Mouse (Mus musculus) left cerebral cortex, adult 11 months (tissue): ENCODE results near the gene Ptgis.

Experiments used
- DNase-seq: peaks from one replicate; pipeline ENCODE4 v3.0.0; 2022; ENCODE audit warnings: low spot score

Gene Ptgis

DNA sequence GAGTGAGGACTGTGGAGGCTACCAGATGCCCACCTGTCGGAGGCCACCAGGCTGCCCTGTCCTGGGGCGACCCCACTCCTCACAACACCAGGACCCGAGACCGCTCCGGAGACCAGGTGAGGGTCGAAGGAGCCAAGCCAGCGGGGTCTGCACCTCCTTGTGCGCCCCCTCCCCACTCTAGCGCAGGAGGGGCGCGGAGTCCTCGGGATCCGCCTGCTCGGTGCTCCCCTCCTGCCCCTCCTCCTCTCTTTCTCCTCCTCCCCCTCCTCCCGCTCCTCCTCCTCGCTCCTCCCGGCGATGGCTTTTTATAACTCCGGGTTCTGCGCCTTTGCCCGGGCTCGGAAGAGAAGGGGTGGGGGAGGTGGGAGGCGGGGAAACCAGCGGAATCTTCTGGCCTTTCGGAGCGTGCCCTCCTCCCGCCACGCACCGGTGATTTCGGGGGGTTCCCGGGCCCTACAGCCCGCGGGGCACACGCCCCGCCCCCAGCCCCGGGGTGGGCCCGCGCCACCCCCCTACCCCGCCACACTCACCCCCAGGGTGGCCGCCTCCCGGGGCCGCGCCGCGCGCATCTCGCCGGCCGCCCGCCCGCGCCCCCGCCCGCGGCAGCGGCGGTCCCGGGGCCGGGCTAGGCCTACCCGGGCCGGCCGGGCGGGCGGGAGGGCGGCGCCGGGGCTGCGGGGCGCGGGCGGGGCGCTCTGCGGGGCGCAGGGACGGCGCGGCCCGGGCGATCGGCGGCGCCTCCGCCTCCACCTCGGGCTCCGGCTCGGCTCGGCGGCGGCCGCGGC, 50.9 kb downstream of the Ptgis start:
- DNase-seq: peak; percentile 36

DNA sequence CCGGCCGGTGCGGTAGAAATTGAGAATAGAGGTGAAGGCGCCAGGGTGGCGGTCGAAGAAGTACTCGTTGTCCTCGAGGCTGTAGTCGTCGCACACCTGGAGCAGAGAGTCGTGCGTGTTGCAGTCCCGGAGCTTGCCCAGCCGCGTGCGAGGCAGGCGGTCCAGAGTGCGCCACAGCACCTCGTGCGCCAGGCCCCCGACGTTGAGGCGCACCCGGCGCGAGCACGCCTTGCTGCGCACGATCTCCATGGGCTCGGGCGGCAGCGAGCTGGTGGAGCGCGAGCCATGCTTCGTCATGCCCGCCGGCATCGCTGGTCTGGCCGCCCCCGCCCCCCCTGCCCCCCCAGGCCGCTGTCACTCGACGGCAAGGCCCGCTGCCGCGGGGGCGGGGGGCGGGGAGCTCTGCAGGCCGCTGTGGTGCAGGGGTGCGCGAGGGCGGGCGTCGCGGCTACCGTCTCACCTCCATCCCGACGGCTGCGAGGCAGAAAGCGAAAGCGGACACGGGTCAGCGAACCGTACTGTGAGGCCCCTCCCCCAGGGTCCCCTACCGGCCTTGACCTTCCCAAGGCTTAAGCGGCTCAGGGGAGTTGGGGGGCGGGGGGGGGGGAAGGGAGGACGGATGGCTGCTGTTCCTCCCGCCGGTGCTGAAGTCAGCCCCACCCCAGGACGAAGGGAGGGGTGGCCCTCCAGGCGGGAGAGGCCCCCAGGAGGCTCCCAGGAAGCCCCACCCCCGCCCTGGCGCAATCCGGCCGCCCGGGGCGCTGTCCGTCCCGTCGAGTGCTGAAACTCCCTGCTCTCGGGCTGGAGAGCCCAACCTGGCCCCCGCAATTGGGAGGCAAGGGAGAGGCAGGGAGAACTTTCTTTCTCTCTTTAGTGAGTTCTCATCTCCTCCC, 51.8 kb downstream of the Ptgis start:
- no peak for DNase-seq

DNA sequence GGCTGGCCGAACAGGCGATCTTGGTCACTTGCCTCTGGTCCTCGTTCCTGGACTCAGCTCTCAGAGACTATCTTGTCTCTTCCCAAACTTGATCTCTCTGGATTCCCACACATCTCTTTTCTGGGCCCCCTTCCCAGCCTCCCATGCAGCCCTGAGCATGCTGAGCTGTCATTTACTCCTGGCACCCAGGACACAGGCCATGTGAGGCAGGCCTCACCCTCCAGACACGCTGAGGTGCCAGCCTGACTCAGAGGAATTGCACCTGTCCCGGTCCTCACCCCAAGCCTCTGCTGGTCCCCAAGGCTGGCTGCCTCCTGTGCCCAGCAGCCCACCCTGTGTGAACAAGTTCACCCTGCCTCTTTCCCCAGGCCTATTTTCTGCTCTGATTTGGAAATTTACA, 53.3 kb downstream of the Ptgis start:
- DNase-seq: no peak

DNA sequence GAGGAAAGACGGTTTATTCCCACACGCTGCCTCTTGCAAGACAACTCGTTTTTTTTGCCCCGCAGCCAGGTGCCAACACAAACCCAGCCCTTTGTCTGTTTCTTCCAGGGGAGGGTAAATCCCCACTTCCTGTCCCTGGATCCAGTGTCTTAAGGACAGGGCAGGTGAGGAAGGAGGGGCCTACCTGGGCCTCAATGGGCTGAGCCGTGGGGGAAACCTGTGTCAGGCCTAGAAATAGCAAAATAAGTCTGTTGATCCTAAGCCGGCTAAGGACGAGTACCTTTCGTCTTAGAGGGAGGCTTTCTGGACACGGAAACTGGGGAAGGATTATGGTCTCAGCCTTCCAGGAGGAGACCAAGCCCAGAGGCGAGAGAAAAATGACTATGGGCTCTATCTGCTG, 53.9 kb downstream of the Ptgis start:
- DNase-seq: no peak

DNA sequence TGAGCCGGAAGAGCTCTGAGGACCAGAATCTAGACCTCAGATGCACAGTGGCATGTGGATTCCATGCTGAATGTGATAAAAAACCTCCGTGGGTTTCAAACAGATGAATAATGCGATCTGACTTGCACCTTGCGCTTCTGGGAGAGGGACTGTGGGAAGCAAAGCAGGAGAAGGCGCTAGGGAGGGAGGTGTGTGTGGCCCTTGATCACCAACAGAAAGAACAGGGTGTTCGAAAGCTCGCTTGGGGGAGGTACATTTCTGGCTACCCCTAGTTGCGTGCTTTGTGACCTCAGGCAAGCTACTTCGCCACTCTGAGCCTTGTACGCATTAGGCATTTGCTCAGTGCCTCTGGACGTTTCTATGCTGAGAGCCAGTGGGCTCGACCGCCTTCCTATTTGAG, 54.4 kb downstream of the Ptgis start:
- DNase-seq: peak; percentile 37

DNA sequence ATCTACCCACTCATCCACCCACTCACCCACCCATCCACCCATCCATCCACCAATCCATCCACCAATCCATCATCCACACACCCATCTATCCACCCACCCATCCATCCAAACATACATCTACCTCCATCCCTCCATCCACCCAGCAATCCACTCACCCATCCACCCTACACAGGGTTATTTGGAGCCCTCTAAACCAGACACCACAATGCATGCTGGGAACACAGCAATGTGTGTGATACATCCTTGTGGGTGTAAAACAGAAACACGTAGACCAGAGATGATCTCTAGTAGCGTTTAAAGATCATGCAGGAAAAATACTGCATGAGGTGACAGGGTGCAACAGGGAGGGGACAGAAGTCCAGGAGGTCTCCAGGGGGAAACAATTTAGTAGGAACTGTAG, 55.0 kb downstream of the Ptgis start:
- no peak for DNase-seq

DNA sequence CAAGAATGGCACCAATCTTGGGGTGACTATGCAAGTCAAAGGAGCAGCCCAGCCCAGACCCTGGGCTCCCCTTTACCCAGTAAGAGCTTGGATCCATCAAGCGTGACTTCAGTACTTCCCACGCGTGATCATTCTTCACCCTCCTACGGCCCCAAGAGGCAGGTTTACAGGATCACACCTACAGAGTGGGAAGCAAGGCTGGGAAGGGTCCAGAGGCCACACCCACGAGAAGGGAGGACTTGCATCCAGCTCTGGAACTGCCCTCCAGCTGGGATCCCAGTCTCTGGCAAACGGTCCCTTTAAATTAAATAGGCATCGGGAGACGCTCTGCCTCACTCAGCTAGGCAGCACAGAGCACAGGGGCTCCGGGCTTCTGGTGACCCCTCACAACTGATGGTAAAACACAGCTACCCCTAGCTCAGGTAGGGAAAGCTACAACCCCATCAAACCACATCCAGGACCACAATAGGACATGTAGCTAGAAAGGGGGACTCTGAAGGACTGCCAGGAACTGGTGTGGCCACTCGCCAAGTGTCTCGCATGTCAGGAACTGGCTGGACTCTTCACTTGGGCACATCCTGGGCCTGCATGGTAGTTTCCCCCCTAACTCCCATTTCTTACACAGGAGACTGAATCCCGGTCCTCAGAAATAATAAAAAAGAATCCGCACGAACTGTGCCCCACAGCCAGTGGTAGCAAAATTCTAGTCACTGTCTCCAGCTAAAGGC, 58.6 kb downstream of the Ptgis start:
- no peak for DNase-seq

DNA sequence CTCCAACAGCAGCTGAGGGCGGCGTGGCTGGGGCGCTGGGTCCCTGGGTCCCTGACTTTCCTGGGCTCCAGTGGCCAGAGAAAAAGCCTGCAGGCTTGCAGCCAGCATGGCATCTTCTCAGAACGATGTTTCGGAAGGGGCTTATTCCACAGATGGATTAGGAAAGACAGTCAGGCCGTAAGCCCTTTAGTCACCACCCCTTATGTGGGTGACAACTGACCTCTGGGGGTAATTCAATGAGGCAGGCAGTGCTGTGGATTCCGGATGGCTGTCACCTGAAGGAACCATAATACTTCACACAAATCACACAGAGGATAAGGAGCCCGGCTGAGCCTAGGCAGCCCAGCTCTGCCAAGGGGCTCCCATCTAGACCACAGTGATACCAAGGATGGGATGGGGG, 59.3 kb downstream of the Ptgis start:
- DNase-seq: no peak

DNA sequence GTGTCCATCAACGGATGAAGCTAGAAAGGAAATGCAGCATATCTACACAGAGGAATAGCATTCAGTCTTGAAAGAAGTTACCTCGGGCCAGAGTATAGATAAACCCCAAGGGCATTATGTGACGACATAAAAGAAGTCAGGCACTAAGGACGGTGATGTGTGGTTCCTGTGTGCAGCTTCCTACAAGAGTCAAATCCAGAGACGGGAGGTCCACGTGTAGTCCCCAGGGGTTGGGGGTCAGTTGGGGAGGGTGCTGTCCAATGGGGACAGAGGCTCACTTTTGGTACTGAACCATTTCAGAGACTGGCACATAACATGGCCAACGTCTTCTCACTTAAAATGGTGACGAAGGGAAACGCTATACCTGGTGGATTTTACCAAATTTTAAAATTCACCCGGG, 61.1 kb downstream of the Ptgis start:
- DNase-seq: no peak

DNA sequence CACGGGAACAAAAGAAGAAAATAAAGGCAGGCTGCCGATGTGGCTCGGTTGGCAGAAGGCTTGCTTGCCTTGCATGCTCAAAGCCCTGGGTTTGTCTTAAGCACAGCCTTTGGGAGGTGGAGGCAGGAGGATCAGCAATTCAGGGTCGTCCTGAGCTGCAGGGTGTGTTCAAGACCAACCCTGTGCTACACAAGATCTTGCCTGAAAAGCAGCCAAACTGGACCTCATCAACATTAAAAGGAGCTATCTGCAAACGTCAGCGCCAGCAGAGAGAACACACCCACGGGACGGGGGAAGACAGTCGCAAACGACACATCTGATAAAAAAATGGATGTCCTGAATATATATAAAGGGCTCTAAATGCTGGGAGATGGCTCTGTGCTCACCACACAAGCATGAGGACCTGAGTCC, 63.2 kb downstream of the Ptgis start:
- DNase-seq: peak; percentile 33

DNA sequence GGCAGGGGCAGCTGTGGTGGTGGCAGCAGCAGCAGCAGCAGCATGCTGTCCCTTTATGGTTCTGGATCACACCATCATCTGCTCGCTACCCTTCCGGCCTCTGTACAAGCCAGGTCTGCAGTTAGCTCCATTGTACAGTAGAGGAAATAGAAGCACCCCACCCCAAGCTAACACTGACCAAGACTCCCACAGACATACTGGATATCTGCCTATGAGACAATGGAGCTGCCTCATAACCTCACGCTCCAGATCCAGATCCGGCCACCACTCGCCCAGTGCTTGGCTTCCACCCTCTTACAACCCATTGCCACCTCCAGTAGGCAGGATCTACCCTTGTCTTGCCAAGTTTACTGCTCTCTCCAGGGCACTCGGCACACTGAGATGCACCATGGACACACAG, 65.1 kb downstream of the Ptgis start:
- DNase-seq: no peak

DNA sequence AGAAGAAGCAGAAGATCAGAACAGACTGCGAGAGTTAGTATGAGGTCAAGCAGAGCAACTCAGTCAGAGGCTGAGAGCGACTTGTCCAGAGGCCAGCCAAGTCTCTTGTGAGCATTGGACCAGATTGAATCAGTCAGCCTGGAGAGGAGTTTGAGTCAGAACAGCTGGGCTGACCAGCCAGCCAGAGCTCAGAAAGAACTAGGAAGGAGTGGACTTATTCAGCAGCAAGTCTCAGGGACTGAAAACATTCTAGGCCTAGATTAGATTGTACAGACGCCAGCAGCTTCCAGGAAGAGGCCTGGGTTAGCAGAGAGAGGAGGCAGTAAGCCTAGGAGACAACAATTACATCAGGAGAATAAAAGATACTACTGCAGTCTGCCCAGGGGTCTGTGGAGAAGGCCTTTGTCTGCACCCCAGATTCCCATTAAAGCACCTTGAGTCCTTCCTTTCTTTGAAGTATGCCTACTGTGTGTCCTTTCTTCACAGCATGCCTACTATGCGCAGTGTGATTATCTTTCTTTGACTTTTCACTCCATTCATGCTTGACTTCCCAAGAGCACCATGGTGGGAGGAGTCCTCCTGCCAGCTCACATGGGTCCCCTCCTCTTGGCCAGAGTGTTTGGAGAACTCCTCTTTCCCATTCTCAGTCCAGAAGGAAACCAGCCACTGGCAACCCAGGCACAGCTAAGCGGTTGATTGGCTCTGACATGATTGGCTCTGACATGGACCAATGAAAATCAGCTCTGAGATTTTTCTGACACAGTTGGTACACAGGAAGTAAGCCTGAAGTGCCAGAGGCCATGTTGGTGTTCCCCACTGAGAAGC, 67.1 kb downstream of the Ptgis start:
- DNase-seq: no peak

DNA sequence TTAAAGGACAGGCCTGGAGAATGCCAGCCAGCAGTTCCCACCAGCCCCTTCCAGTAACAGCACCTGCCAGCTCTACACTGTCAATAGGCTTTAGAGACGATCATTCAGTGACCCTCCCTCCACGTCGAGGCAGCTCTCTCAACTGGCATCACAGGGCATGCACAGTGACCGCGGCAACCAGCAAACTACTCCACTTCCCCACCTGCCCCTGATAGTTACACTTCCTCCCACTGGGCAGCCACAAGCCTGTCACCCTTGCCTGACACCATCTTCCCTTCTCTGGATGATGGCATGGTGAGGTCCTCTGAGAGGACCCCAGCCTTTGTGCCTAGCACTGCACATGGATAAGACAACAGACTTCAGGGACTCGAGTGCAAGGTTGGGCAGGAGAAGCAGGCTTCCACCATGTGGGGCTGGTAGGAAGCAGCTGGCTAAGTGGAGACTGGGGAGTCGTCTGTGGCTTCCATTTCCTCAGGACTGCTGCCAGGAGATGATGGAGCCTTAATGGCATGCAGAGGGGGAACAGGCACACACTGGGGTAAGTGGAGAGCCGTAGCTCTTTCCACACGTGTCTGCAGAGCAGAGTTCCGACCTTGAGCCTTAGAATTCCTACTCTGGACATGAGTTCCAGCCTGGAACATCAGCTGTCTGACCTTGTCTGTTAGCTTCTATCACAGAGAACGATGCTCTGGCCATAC, 72.7 kb downstream of the Ptgis start:
- no peak for DNase-seq

DNA sequence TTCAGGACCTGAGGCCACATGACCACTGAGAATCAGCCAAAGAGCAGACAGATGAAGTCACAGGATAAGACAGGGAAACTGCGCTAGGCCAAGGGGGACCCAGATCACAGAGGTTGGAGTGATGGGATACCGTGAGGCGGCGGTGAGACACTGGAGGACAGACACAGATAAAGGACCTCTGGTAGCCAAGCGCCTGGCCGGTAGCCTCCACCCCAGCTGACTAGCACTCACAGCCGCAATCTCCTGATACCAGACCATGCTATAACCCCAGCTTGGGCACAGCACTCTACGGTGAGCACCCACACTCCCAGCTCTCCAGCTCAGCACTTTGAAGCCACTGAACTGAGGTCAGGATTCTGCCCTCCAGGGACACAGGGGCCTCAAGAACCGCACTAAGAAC, 76.8 kb downstream of the Ptgis start:
- no peak for DNase-seq

DNA sequence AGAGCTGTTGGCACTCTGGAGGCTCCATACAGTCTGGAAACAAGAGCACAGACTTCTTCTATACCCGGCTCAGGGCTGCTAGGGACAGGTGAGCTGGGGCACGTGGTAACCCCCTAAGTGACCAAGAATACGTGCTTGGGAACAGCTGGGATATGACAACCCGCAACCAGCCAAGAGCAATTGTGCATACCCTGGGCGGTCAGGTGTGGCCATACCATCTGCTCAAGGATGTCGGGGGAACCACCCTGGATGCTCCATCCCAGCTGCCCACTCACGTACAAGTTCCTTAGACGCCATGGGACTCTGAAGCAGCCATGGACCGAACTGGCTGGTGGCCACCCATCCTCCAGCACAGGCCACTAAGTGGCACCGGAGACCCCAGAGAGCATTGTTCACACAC, 77.3 kb downstream of the Ptgis start:
- no peak for DNase-seq

DNA sequence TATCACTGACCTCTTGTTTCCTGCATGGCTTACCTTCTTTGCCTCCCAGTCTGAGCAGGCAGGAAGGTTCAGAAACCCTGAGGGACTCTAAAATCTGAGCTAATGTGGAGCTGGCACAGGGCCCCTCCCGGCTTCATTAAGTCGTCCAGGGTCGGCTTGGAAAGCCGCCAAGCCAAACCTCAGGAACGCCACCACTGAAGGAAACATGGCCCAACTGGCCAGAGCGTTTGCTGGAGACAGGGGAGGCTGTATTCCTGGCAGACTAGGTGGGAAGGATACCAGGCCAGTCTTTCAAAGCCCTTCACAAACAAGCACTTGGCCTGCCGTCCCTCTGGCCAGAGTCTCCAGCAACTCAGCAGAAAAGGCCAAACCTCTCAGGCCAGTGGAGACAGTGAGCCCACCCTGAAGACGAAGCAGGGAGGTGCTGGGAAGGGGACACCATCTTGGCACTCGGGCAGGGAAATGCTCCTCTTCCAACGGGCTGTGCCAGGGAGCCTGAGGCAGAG, 77.8 kb downstream of the Ptgis start:
- DNase-seq: no peak

DNA sequence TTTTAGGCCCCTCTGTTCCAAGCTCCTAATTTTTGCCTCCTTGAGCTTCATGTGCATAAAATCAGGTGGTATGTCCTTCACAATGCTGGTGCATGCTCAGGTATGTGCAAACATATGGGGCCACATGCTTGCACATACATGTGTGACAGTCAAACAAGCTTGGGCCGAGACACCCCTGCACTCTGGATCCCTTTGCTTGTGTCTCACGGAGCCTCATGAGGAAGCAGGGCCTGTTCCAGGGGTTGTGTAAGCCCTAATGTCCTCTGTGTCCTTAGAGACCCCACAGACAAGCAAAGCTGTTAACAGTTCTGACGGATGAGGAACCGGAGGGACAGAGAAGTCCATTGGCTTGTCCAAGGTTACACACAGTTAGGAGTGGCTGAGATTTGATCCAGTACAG, 80.7 kb downstream of the Ptgis start:
- DNase-seq: no peak

DNA sequence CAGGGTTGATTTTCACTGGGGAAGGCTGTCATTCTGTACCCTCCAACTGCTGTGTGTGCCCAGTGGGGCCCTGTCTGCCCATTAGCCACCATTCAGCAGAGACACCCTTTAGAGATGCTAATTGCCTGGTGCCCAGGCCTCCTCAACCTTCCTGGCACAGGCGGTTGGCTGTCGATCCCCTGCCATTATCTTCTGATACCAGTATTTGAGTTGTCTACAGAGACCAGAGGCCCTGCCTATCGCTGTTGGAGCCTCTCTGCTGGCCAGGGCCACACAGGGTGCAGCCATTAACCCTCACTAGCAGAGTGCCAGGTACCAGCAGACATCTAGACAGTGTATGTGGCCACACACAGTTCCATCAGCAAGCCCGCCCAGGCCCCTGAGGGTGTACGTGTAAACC, 81.6 kb downstream of the Ptgis start:
- DNase-seq: no peak

DNA sequence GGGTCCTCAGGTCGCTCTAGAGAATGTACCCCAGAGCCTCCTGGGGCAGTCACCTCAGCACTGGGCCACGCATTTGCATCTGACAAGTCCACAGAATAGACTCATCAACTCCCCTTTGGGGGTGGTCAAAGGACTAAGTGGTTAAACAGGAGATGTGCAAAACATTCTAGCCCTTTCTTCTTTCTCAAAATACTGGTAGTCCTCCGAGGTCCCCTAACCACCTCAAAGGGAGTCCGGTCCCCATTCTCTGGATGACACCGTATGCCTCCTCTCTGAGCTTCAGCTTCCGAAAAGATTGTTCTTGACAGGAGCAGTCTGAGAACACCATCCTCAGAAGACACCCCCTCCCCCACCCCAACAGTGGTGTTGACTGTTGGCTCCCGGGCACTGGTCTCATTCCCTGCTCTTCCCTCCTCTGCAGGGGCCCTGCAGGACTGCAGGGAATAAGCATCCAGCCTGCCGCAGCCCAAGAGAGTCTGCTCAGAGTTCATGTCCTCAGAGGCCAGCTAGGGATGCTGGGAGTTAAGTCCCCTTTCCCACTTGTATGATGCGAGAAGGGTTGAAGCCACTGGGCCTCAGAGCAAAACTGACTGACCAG, 84.2 kb downstream of the Ptgis start:
- no peak for DNase-seq

DNA sequence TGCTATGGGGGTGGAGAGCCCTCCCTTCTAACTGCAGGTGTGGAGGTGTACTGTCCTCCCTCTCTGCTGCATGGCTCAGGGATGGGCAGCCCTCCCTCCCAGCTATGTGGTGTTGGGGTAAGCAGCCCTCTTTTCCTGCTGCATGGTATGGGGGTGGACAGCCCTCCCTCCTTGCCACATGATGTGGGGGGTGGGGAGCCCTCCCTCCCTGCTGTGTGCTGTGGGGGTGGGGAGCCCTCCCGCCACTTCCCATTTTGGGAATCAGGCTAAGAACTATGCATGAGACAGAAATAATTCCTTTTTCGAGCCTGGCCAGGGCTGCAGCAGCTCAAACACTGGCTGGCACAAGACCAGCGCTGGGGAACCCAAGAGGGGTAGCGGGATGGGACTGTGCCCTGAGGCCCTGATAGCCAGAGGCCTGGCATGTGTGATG, 84.8 kb downstream of the Ptgis start:
- DNase-seq: peak; percentile 38

DNA sequence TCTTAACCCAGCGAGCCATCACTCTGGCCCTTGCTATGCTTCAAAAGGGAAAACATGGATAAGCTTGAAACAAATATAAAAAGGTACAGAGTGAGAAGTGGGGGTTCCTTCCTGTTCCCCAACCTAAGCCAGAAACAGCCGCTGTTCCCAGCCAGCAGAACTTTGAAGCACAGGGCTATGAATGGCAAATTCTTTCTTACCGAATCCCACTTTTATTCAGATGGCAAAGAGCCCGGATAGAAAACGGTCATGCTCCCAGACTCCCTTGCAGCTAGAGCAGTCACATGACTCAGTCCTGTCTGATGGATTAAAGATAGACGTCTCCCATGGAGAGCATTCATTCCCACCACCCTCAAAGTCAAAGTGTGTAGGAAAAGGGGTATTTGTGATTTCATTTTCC, 89.5 kb downstream of the Ptgis start:
- DNase-seq: no peak
